ENCODE assay signal across 1 mouse cellular context in the genomic region with DNA sequence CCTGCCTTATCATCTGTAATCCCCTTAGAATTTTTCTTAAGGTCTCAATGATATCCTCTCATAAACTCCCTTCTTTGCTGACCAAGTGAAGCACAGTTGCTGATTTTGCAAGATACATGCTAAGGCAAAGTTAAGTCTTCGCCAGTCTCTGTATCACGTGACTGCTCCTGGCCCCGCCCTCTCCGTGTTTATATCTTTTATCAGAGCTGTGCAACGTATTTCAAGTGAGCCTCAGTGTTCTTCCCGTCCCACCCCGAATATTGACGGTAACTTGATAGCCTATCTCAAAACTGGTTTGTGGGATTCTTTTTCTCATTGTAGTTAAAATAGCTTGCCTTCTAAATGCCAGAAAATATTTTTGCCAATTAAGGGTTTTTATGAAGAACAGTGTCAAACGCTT.
TF ChIP-seq lines count a peak whose summit lies in the region.

No protein-coding gene starts in this region.

TF ChIP-seq in MEL, 35 proteins besides CTCF, POLR2A, EP300 and RAD21 (continued from another document):
- TF ChIP-seq GABPA (IDR thresholded peaks at IDR 0.05; ENCODE audit: low read depth, low read length) (no peak), NRF1 (IDR thresholded peaks at IDR 0.05; ENCODE audit: insufficient read depth, low read depth, low read length, poor library complexity, severe bottlenecking) (no peak), HCFC1 (IDR thresholded peaks at IDR 0.05; ENCODE audit: low read depth, low read length) (peak; percentile 58; the same call in 1 of the 2 replicates), ZKSCAN1 (IDR thresholded peaks at IDR 0.05; ENCODE audit: low read depth, low read length) (no peak), USF2 (IDR thresholded peaks at IDR 0.05; ENCODE audit: borderline replicate concordance in 1 of 2, insufficient read depth in 1 of 2, low read depth in 1 of 2, low read length in 2 of 2) (peak; percentile 59 to 83; a peak in 3 of 4 replicates), RCOR1 (IDR thresholded peaks at IDR 0.05; ENCODE audit: low read depth, low read length) (peak; percentile 57), TAL1 (IDR thresholded peaks at IDR 0.05; ENCODE audit: low read length) (no peak), MAX (IDR thresholded peaks at IDR 0.05; ENCODE audit: low read length) (peak; percentile 87)
